Comparison of ENCODE assay signal across 10 mouse cellular contexts in genomic region chr12:111756082-111756697, GRCm38 (mm10).
"Had no signal": no experiment of that assay in that cellular context is flagged by ENCODE, and none has a peak within 500 bp of the region (broad histone marks: within the 10 kb centered on the region; RNA-seq: fewer than 3 reads in every experiment).

No protein-coding gene starts in this region.

- DNase-seq: kidney, postnatal 10 days; lung, postnatal 14 days; right cerebral cortex, adult 18-20 months; right cerebral cortex, postnatal 25 days; thymus, postnatal 4 days had no signal

- H3K27me3 ChIP-seq: limb, embryonic 15.5 days; lung, embryonic 15.5 days; midbrain, embryonic 13.5 days; neural tube, embryonic 15.5 days had no signal

- H3K4me3 ChIP-seq: left cerebral cortex, adult 2 months; limb, embryonic 15.5 days; lung, embryonic 15.5 days; midbrain, embryonic 13.5 days; neural tube, embryonic 15.5 days had no signal

- H3K4me2 ChIP-seq: limb, embryonic 15.5 days; lung, embryonic 15.5 days; midbrain, embryonic 13.5 days; neural tube, embryonic 15.5 days had no signal

- ATAC-seq: midbrain, embryonic 13.5 days had no signal

- H3K36me3 ChIP-seq: limb, embryonic 15.5 days; lung, embryonic 15.5 days; midbrain, embryonic 13.5 days; neural tube, embryonic 15.5 days had no signal

- H3K9me3 ChIP-seq: limb, embryonic 15.5 days; lung, embryonic 15.5 days; midbrain, embryonic 13.5 days; neural tube, embryonic 15.5 days had no signal
